Mouse (Mus musculus) layer of hippocampus, postnatal 10 days (tissue): ENCODE data around the gene Tex29. TPM values are rescaled to one million over a fixed set of nuclear protein-coding genes. Genes with fewer than 3 reads are reported as not detected.

Source experiments
- total RNA-seq, 2 experiments: library from RNA; stranded (reverse); gene quantifications; 2 replicates each; pipeline ENCODE4 v1.2.3; 2021

The Tex29 gene
- total RNA-seq, 2 experiments from 2014 or later = 1.3 TPM; not detected in 1

Other genes with a start within 250 kb of the Tex29 start
- gene Ankrd10, start 204.7 kb upstream of the Tex29 start, total RNA-seq = 10 to 100 TPM; 69.1 to 71.8 TPM
- gene 1700016D06Rik, start 139.4 kb upstream of the Tex29 start, total RNA-seq = not detected
- 100 to 1,000 TPM; 164 to 169 TPM for gene Arhgef7, start 112.8 kb upstream of the Tex29 start, total RNA-seq